Mouse (Mus musculus) gonadal fat pad, adult 2 months (tissue): ENCODE measurements around the gene Abca12. TPM values are rescaled to one million over a fixed set of nuclear protein-coding genes. Genes with fewer than 3 reads are reported as not detected.

Source experiments
- DNase-seq: peaks from one replicate; pipeline ENCODE4 v3.0.0-alpha.2; 2012; ENCODE audit warnings: low read depth
- polyA plus RNA-seq: library from polyadenylated mRNA; depleted of rRNA; stranded (reverse); fragments of >200 nt; gene quantifications from 2 replicates; pipeline ENCODE4 v1.2.3, GENCODE M21; 2012; rRNA removed

Abca12 gene
- not detected in 2 replicates for polyA plus RNA-seq

- no peak for DNase-seq
These were observed at the start of gene Abca12 for GRCm38 (mm10) chr1:71414810-71415209. Abca12 (minus strand) TSS chr1:71414910.

GRCm38 (mm10) chr1:71457961-71458360, 43.3 kb upstream of the Abca12 start:
- DNase-seq = no peak

- no peak for DNase-seq
These were observed 32.7 kb upstream of the Abca12 start for GRCm38 (mm10) chr1:71447424-71447823.

- DNase-seq = no peak
These were observed 7.1 kb upstream of the Abca12 start for GRCm38 (mm10) chr1:71421741-71422333.

- DNase-seq = no peak
These were observed 3.8 kb upstream of the Abca12 start for GRCm38 (mm10) chr1:71418467-71418866.

GRCm38 (mm10) chr1:71417951-71418350, 3.2 kb upstream of the Abca12 start:
- no peak for DNase-seq

GRCm38 (mm10) chr1:71414084-71414483, 626 bp downstream of the Abca12 start:
- DNase-seq = no peak

GRCm38 (mm10) chr1:71413114-71413513, 1.6 kb downstream of the Abca12 start:
- no peak for DNase-seq

GRCm38 (mm10) chr1:71407711-71408110, 7.0 kb downstream of the Abca12 start:
- DNase-seq = no peak

GRCm38 (mm10) chr1:71397635-71398034, 17.1 kb downstream of the Abca12 start:
- no peak for DNase-seq

- DNase-seq = no peak
These were observed 18.6 kb downstream of the Abca12 start for GRCm38 (mm10) chr1:71396105-71396504.

- no peak for DNase-seq
These were observed 20.5 kb downstream of the Abca12 start for GRCm38 (mm10) chr1:71394177-71394576.

- no peak for DNase-seq
These were observed 21.2 kb downstream of the Abca12 start for GRCm38 (mm10) chr1:71393489-71393888.

- no peak for DNase-seq
These were observed 22.2 kb downstream of the Abca12 start for GRCm38 (mm10) chr1:71392463-71392862.

GRCm38 (mm10) chr1:71386593-71386992, 28.1 kb downstream of the Abca12 start:
- DNase-seq = no peak

- no peak for DNase-seq
These were observed 30.6 kb downstream of the Abca12 start for GRCm38 (mm10) chr1:71384098-71384497.

- DNase-seq = no peak
These were observed 41.6 kb downstream of the Abca12 start for GRCm38 (mm10) chr1:71373090-71373489.

GRCm38 (mm10) chr1:71370266-71370665, 44.4 kb downstream of the Abca12 start:
- DNase-seq = peak; percentile 75

GRCm38 (mm10) chr1:71367770-71368169, 46.9 kb downstream of the Abca12 start:
- DNase-seq = no peak

GRCm38 (mm10) chr1:71342861-71343554, 71.7 kb downstream of the Abca12 start:
- DNase-seq = no peak

GRCm38 (mm10) chr1:71342261-71342594, 72.5 kb downstream of the Abca12 start:
- DNase-seq = no peak

GRCm38 (mm10) chr1:71341370-71342260, 73.1 kb downstream of the Abca12 start:
- no peak for DNase-seq
